Mouse (Mus musculus) heart, postnatal 10 days (tissue): ENCODE data around the gene Ank2. TPM values are rescaled to one million over a fixed set of nuclear protein-coding genes. Genes with fewer than 3 reads are reported as not detected.
"Not testable (repeated sequence)": the region's sequence is repeated elsewhere in the genome, so short reads cannot be mapped to it uniquely, and the experiment has no call there.

Source experiments
- DNase-seq, 2 experiments: peaks; one replicate each; pipeline ENCODE4 v3.0.0; 2021
- intact Hi-C: fragments of 180-260 bp; cut with DNase I; formaldehyde crosslinking; loops from one replicate; pipeline ENCODE4 v1.15.1; 2025
- total RNA-seq, 2 experiments: library from RNA; stranded (reverse); gene quantifications; 2 replicates each; pipeline ENCODE4 v1.2.3; 2021

Gene Ank2
- total RNA-seq, 2 experiments from 2014 or later: 289 to 290 TPM

GRCm38 (mm10) chr3:127367450-127367849 lies 131.7 kb downstream of the Ank2 start:
- no peak for DNase-seq
- intact Hi-C loops: no loop called here

- DNase-seq: no peak
- intact Hi-C loops: no loop called here
Observed at GRCm38 (mm10) chr3:127363512-127363911, 135.6 kb downstream of the Ank2 start.

GRCm38 (mm10) chr3:127362611-127363393 lies 136.3 kb downstream of the Ank2 start:
- no peak for DNase-seq
- intact Hi-C loops: no loop called here

GRCm38 (mm10) chr3:127361846-127362245 lies 137.3 kb downstream of the Ank2 start:
- intact Hi-C loops: no loop called here
- DNase-seq: peak; percentile 54 to 55

- DNase-seq: peak; percentile 43 to 48
- intact Hi-C loops: no loop called here
Observed at GRCm38 (mm10) chr3:127361384-127361783, 137.8 kb downstream of the Ank2 start.

GRCm38 (mm10) chr3:127355252-127355651 lies 143.9 kb downstream of the Ank2 start:
- intact Hi-C loops: no loop called here
- peak in 1 of 2 experiments; percentile 15 for DNase-seq

GRCm38 (mm10) chr3:127350602-127351362 lies 148.4 kb downstream of the Ank2 start:
- no peak for DNase-seq
- intact Hi-C loops: no loop called here

- no peak for DNase-seq
- intact Hi-C loops: no loop called here
Observed at GRCm38 (mm10) chr3:127348926-127349325, 150.2 kb downstream of the Ank2 start.

- intact Hi-C loops: no loop called here
- DNase-seq: no peak
Observed at GRCm38 (mm10) chr3:127345860-127346459, 153.2 kb downstream of the Ank2 start.

- DNase-seq: no peak
- intact Hi-C loops: no loop called here
Observed at GRCm38 (mm10) chr3:127341300-127341699, 157.8 kb downstream of the Ank2 start.

- no peak for DNase-seq
- intact Hi-C loops: no loop called here
Observed at GRCm38 (mm10) chr3:127334876-127335275, 164.3 kb downstream of the Ank2 start.

- no peak for DNase-seq
- intact Hi-C loops: no loop called here
Observed at GRCm38 (mm10) chr3:127331562-127331961, 167.6 kb downstream of the Ank2 start.

GRCm38 (mm10) chr3:127326355-127326754 lies 172.8 kb downstream of the Ank2 start:
- intact Hi-C loops: no loop called here
- no peak for DNase-seq

- intact Hi-C loops: loop anchor here (2.0 to 5.0 kb wide), 3 partner anchors 104 to 232 kb away; no protein-coding TSS in a partner anchor
Observed at GRCm38 (mm10) chr3:127322870-127323269, 176.3 kb downstream of the Ank2 start.

GRCm38 (mm10) chr3:127321645-127322044 lies 177.5 kb downstream of the Ank2 start:
- no peak for DNase-seq
- intact Hi-C loops: loop anchor here (2.0 to 5.0 kb wide), 3 partner anchors 106 to 233 kb away; no protein-coding TSS in a partner anchor

More at GRCm38 (mm10) chr3:127322870-127323269, 176.3 kb downstream of the Ank2 start:
- peak; percentile 59 to 76 for DNase-seq

- DNase-seq: not testable (repeated sequence)
- intact Hi-C loops: loop anchor here (5.0 kb wide), 1 partner anchor 106 kb away; no protein-coding TSS in a partner anchor
Observed at GRCm38 (mm10) chr3:127321031-127321430, 178.1 kb downstream of the Ank2 start.

GRCm38 (mm10) chr3:127320311-127320710 lies 178.8 kb downstream of the Ank2 start:
- no peak for DNase-seq
- intact Hi-C loops: loop anchor here (5.0 kb wide), 1 partner anchor 107 kb away; no protein-coding TSS in a partner anchor

GRCm38 (mm10) chr3:127317641-127318040 lies 181.5 kb downstream of the Ank2 start:
- intact Hi-C loops: no loop called here
- DNase-seq: no peak

GRCm38 (mm10) chr3:127316717-127317116 lies 182.4 kb downstream of the Ank2 start:
- intact Hi-C loops: no loop called here
- no peak for DNase-seq

- intact Hi-C loops: no loop called here
- DNase-seq: no peak
Observed at GRCm38 (mm10) chr3:127311521-127311920, 187.6 kb downstream of the Ank2 start.

GRCm38 (mm10) chr3:127310079-127310478 lies 189.1 kb downstream of the Ank2 start:
- DNase-seq: no peak
- intact Hi-C loops: no loop called here
